Mouse (Mus musculus): ENCODE measurements around the gene Rapsn. TPM values are rescaled to one million over a fixed set of nuclear protein-coding genes. Genes with fewer than 3 reads are reported as not detected.

Gene Rapsn
- polyA plus RNA-seq, 1 experiment from 2014 or later = 17.8 TPM

DNA sequence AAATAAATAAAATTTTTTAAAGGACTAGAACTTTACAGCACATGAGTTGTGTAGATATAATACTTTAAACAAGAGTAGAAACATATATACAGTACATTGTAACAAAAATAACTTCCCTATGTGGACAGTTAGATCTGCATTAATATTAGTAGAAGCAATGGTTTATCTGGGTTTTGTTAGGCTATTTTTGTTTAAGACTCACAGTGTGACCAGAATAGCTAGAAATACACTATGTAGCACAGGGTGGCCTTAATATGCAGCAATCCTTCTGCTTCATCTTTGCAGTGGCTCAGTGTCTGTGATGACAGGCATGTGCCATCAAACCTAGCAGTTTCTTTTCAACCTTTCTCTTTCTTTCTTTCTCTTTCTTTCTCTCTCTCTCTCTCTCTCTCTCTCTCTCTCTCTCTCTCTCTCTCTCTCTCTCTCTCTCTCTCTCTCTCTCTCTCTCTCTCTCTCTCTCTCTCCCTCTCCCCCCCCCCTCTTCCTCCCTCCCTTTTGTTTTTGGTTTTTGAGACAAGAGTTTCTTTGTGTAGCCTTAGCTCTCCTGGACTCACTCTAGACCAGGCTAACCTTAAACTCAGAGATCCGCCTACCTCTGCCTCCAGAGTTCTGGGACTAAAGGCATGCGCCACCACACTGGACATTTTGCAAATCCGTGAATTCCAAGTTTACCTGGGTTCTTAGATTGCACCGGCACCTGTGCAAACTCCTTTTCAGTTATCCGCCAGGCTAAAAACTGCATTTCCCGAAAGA is 17.9 kb downstream of the Rapsn start:
- H3K27ac ChIP-seq (ENCODE audit: poor library complexity, severe bottlenecking) = no peak overlapping the region
- peak; percentile 42; the same call in 1 of the 2 replicates for ATAC-seq (ENCODE audit: insufficient number of reproducible peaks, low FRiP score)
- 0% methylated on average over 6 of the region's 6 CpGs for WGBS

DNA sequence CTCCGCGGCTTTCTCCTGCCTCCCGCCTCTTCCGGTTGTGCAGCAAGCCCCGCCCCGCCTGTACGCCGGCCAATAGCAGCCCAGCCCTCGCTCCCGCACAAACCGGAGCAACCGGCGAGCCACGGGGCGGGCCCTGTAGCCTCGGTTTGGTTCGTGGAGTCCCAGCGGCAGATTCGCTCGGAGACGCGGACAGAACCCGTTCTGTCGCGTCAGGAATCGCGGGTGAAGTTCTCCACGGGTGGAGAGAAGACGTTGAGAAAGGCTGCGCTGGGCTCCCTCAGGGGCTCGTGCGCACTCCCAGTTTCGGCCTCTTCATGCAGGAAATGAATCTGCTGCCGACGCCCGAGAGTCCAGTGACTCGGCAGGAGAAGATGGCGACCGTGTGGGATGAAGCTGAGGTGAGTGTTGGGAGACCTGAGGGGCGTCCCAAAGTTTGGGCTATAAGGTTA is 18.5 kb downstream of the Rapsn start, which contains the start of gene Psmc3:
TSS of gene Psmc3 (plus strand) at position 76 of the 449 bp plus-strand sequence.
- Histone ChIP-seq H3K4me2 (peak within 1 kb of the TSS; percentile 93), H3K9me3 (replicated peaks) (no peaks in the 10 kb centered on the region), H3K4me1 (replicated peaks) (peaks cover 14% of the 10 kb centered on the region), H3K9ac (peak within 1 kb of the TSS; percentile 86), H3K36me3 (peaks cover 49% of the 10 kb centered on the region), H3K27ac (ENCODE audit: poor library complexity, severe bottlenecking) (peak within 1 kb of the TSS; percentile 70), H3K27me3 (replicated peaks) (no peaks in the 10 kb centered on the region), H3K4me3 (peak within 1 kb of the TSS; percentile 81)
- peak; percentile 98 for ATAC-seq (ENCODE audit: insufficient number of reproducible peaks, low FRiP score)
- WGBS = under 1% methylated on average over 40 of the region's 40 CpGs

More for the DNA sequence above, 17.9 kb downstream of the Rapsn start:
- Histone ChIP-seq H3K9me3 (replicated peaks) (no peaks in the 10 kb centered on the region), H3K36me3 (peaks cover 43% of the 10 kb centered on the region), H3K4me2 (peak overlapping the region; percentile 93), H3K4me3 (peak overlapping the region; percentile 81), H3K9ac (peak overlapping the region; percentile 68), H3K27me3 (replicated peaks) (no peaks in the 10 kb centered on the region), H3K4me1 (replicated peaks) (peaks cover 14% of the 10 kb centered on the region)

DNA sequence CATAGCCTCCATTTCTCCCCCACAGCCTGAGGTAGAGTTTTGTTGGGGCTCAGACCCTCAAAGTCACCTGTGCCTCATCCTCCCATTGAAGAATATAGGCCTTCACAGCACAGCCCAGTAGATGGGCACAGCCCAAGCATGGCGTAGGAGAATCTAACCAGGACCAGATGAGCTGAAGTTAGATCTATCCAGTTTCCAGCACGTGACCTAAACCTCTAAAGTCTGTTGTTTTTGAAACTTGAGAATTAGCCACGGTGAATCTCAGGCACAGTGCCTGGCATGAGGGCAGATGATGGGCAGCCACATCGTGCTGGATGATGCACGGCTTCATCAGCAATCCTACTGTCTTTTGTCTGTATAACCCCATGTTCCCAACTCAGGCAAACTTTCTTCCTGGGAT is 23.0 kb downstream of the Rapsn start:
- H3K36me3 ChIP-seq = peaks cover 76% of the 10 kb centered on the region
- ATAC-seq (ENCODE audit: insufficient number of reproducible peaks, low FRiP score) = no peak
- peaks cover 38% of the 10 kb centered on the region for H3K4me1 ChIP-seq (replicated peaks)
- H3K9ac ChIP-seq = no peak overlapping the region
- H3K4me2 ChIP-seq = no peak overlapping the region
- H3K4me3 ChIP-seq = no peak overlapping the region
- H3K27me3 ChIP-seq (replicated peaks) = no peaks in the 10 kb centered on the region
- WGBS = 93% methylated on average over 5 of the region's 5 CpGs
- H3K9me3 ChIP-seq (replicated peaks) = no peaks in the 10 kb centered on the region
- no peak overlapping the region for H3K27ac ChIP-seq (ENCODE audit: poor library complexity, severe bottlenecking)

DNA sequence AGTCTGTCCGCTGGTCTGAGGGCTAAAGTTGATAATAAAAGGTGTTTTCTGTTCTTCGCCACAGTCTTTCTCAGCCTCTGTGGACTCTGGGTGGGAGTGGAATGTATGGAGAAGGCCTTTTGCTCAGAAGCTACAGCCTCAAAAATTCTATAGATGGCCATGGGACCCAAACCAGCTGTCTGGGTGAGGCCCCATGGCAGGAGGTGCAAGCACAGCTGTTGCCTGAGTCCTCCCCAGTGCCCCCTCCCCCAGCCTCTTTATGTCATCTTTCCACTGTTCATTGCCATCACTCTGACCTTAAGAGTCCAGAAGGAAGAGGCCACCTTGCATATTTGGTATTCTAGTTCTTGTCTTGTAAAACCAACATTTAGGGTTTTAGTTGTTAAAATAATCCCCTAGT is 24.0 kb downstream of the Rapsn start:
- H3K36me3 ChIP-seq = peaks cover 85% of the 10 kb centered on the region
- peaks cover 38% of the 10 kb centered on the region for H3K4me1 ChIP-seq (replicated peaks)
- no peaks in the 10 kb centered on the region for H3K27me3 ChIP-seq (replicated peaks)
- H3K27ac ChIP-seq (ENCODE audit: poor library complexity, severe bottlenecking) = no peak overlapping the region
- H3K4me3 ChIP-seq = no peak overlapping the region
- ATAC-seq (ENCODE audit: insufficient number of reproducible peaks, low FRiP score) = no peak
- WGBS = 96% methylated on average over 2 of the region's 2 CpGs
- no peak overlapping the region for H3K9ac ChIP-seq
- H3K4me2 ChIP-seq = no peak overlapping the region
- H3K9me3 ChIP-seq (replicated peaks) = no peaks in the 10 kb centered on the region

DNA sequence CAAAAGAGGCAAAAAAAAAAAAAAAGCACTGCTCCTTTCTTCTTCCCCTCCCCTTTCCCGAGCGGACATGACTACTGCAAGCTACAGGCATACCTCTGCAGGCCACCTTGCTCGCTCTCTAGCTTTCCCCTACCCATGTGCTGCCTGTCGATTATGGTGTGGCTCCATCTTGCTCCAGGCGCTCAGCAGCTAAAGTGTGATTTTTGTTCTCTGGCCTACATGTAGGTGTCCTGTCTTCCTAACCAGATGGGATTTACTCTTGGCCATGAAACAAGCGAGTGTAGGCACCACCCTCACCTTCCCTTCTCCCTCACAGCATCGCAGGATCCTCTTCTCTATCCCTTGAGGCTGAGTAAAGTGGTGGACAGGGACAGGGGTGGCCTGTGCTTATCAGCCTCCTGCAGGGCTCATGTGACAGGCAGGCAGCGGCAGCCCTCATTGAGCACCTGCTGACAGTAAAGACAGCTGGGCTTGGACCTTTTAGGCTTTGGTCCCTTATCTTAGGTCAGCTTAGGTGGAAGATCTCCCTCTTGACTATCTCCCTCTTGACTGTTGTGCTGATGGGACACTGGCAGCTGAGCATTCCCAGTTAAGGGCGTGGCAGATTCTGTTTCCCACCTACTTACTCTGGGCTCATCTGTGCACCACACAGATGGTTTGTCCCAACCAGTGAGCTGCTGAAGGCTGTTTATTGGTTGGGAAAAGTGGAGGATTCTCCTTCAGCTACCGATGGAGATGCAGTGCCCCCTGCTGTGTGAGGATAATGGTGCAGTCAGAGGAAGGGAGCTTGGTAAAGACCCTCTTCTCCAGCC is 25.3 kb downstream of the Rapsn start:
- Histone ChIP-seq H3K36me3 (peaks cover 91% of the 10 kb centered on the region), H3K27me3 (replicated peaks) (no peaks in the 10 kb centered on the region), H3K9me3 (replicated peaks) (no peaks in the 10 kb centered on the region), H3K27ac (ENCODE audit: poor library complexity, severe bottlenecking) (peak overlapping the region; percentile 81), H3K9ac (no peak overlapping the region), H3K4me2 (no peak overlapping the region), H3K4me1 (replicated peaks) (peaks cover 29% of the 10 kb centered on the region), H3K4me3 (no peak overlapping the region)
- WGBS = 47% methylated on average over 10 of the region's 10 CpGs
- ATAC-seq (ENCODE audit: insufficient number of reproducible peaks, low FRiP score) = peak; percentile 67

DNA sequence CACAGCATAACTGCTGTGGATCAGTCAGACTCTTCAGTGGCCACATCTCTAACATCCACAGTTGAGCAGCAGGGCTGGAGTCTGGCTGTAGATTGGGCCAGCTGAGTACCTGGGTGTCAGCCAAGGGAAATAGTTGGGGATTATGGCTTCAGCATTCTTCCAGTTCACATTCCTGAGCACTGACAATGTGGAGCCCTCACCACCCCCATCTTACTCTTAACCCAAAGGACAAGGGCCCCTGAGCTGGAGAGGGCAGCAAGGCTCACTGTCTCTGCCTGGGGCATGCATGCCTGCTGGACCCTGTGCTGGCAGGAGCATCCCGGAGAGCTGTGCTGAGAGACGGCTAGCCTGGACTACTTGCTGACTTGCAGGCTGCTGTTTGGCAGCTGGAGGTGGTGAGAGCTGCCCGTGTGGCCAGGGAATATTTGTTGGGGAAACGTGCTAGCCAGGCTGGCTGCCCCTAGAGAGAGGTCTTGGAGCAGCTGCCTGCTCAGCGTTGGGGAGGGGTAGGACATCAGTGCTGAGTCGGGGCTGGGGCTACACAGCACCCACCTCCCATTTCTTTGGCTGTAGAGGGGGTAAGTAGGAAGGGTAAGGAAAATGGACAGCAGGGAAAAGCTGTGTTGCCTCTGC is 26.5 kb downstream of the Rapsn start:
- Histone ChIP-seq H3K36me3 (peaks cover 85% of the 10 kb centered on the region), H3K9ac (0 out of 2 replicates have a peak overlapping the region, but pooled peaks have one; percentile 29), H3K9me3 (replicated peaks) (no peaks in the 10 kb centered on the region), H3K4me2 (0 out of 2 replicates have a peak overlapping the region, but pooled peaks have one; percentile 14), H3K27me3 (replicated peaks) (no peaks in the 10 kb centered on the region), H3K27ac (ENCODE audit: poor library complexity, severe bottlenecking) (peak overlapping the region; percentile 81), H3K4me3 (no peak overlapping the region), H3K4me1 (replicated peaks) (peaks cover 30% of the 10 kb centered on the region)
- no peak for ATAC-seq (ENCODE audit: insufficient number of reproducible peaks, low FRiP score)
- 62% methylated on average over 6 of the region's 6 CpGs for WGBS

DNA sequence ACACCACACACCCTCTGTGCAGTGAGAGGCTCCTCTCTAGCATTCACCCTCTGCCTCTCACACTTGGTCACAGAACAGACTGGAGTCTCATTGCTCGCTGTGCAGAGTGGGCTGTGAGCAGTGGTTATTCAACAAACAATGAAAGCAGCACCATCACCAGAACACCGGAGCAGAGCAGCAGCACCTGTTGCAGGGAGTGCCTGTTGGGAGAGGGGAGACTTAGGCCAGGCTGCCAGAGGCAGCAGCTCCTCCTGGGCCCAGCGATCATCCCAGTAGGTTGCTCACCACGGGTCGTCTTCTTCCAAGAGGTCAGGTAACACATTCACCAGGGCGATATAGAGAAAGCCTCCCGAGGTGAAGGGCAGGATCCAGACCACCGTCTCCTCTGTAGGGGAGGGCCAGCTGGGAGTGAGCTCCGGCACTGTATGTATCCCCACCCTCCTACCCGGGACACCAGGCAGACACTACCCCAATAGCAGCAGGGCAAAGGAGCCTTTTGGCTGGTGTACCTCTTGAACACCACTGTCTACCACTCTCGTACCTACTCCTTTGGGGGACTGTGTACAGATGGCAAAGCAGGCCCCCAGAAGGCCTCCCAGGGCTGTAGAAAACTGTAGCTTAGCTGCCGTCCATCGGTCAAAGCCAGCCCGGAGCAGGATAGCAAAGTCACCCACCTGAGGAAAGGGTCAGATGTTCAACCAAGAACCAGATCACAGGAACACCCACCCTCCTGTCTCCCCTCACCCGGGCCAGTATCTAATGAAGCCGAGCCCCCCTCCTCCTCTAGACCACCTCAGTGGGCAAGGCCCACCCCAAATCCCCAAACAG is 27.6 kb downstream of the Rapsn start:
- Histone ChIP-seq H3K9ac (peak overlapping the region; percentile 38; the same call in 1 of the 2 replicates), H3K4me1 (replicated peaks) (peaks cover 30% of the 10 kb centered on the region), H3K36me3 (peaks cover 80% of the 10 kb centered on the region), H3K4me2 (no peak overlapping the region), H3K4me3 (no peak overlapping the region), H3K27ac (ENCODE audit: poor library complexity, severe bottlenecking) (peak overlapping the region; percentile 81; the same call in 1 of the 2 replicates), H3K9me3 (replicated peaks) (no peaks in the 10 kb centered on the region), H3K27me3 (replicated peaks) (no peaks in the 10 kb centered on the region)
- no peak for ATAC-seq (ENCODE audit: insufficient number of reproducible peaks, low FRiP score)
- 90% methylated on average over 16 of the region's 16 CpGs for WGBS

DNA sequence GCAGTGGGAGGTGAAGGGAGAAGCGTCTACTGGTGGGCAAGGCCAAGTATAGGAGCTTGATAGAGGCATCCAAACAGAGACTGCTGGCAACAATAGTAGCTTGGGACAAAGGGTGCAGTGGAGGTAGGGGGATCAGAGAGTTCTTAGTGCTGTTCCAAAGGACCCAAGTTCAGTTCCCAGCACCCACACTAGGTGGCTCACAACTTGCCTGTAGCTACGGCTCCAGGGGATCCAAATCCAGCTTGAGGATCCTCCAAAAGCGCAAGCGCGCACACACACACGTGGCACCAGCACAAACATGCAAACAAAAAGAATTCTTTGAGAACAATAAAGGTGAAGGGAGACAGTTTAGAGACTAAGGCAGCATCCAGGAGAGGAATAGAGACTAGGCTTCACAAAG is 28.8 kb downstream of the Rapsn start:
- peaks cover 42% of the 10 kb centered on the region for H3K4me1 ChIP-seq (replicated peaks)
- ATAC-seq (ENCODE audit: insufficient number of reproducible peaks, low FRiP score) = no peak
- no peaks in the 10 kb centered on the region for H3K9me3 ChIP-seq (replicated peaks)
- peaks cover 69% of the 10 kb centered on the region for H3K36me3 ChIP-seq
- H3K27ac ChIP-seq (ENCODE audit: poor library complexity, severe bottlenecking) = no peak overlapping the region
- H3K9ac ChIP-seq = no peak overlapping the region
- no peaks in the 10 kb centered on the region for H3K27me3 ChIP-seq (replicated peaks)
- H3K4me2 ChIP-seq = no peak overlapping the region
- 92% methylated on average over 6 of the region's 6 CpGs for WGBS
- H3K4me3 ChIP-seq = no peak overlapping the region

DNA sequence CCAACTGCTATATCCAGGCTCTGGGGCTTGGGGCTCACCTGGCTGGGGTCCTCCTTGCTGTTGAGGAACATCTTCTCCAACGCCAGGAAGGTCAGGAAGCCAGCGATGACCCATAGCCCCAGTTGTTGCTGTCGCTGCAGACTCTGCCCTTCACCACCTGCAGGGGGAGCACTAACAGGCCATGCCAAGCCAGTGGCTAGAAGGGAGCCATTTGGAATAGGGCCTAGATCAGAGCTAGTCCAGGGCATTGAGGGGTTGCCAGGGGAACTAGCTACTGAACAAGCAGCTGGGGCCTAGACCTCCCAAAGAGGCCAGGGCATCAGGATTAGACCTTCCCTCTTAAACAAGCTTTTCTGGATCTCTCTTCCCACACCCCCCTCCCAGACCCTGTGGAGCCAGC is 30.1 kb downstream of the Rapsn start:
- Histone ChIP-seq H3K27me3 (replicated peaks) (no peaks in the 10 kb centered on the region), H3K9ac (no peak overlapping the region), H3K9me3 (replicated peaks) (no peaks in the 10 kb centered on the region), H3K4me3 (no peak overlapping the region), H3K4me2 (no peak overlapping the region), H3K4me1 (replicated peaks) (peaks cover 43% of the 10 kb centered on the region), H3K27ac (ENCODE audit: poor library complexity, severe bottlenecking) (no peak overlapping the region), H3K36me3 (peaks cover 60% of the 10 kb centered on the region)
- WGBS = 48% methylated on average over 3 of the region's 3 CpGs
- ATAC-seq (ENCODE audit: insufficient number of reproducible peaks, low FRiP score) = no peak

DNA sequence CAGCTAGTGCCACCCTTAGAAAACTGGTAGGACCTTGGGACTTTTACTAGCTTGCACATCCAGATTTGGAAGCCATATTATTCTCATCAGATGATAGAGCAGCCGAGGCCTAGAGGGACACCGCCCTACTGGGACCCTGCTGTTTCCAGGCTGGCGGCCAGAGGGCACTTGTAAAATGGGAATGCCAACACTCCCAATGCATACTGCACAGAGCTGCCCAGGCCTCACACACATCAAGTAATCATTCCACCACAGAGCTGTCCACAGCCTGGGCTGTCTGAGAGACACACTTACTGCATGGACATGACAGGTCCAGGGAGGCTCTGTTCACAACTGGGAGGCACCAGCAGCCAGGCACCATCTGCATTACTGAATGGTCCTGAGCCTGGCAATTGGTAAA is 31.0 kb downstream of the Rapsn start:
- Histone ChIP-seq H3K9me3 (replicated peaks) (no peaks in the 10 kb centered on the region), H3K27me3 (replicated peaks) (no peaks in the 10 kb centered on the region), H3K4me1 (replicated peaks) (peaks cover 40% of the 10 kb centered on the region), H3K4me3 (no peak overlapping the region), H3K4me2 (no peak overlapping the region), H3K36me3 (peaks cover 53% of the 10 kb centered on the region), H3K9ac (no peak overlapping the region), H3K27ac (ENCODE audit: poor library complexity, severe bottlenecking) (no peak overlapping the region)
- ATAC-seq (ENCODE audit: insufficient number of reproducible peaks, low FRiP score) = no peak
- WGBS = 80% methylated on average over 3 of the region's 3 CpGs

Data from heart, embryonic 12.5 days (tissue).